Mouse (Mus musculus): Measurements from ENCODE around the gene Gm12185.
"Not testable (repeated sequence)": the region's sequence is repeated elsewhere in the genome, so short reads cannot be mapped to it uniquely, and the experiment has no call there.

DNA sequence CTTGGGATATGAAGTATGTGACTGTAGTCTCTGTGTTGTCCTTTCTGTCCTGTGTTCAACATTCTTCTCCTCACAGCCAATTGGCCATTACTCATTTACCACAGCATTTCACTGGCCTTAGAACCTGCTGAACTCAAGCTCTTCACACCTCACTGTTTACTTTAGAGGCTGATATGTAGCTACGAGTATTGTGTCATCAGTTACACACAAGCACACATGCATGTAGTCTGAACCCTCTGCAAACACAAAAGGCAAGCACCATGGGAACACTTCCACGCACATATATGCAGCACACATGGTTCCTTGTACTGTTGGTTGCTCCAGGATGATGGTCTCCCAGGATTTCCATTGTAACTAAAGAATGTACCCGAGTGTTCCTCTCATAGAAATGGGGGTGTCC is 56.7 kb downstream of the Gm12185 start:
- TF ChIP-seq CTCF, EP300 (IDR thresholded peaks at IDR 0.05; ENCODE audit: low read depth): not testable (repeated sequence)

Data from liver, postnatal 0 days (tissue).